Mouse (Mus musculus): ENCODE results near the gene Glipr1l1.
"Not testable (repeated sequence)": the region's sequence is repeated elsewhere in the genome, so short reads cannot be mapped to it uniquely, and the experiment has no call there.

Gene Glipr1l1

DNA sequence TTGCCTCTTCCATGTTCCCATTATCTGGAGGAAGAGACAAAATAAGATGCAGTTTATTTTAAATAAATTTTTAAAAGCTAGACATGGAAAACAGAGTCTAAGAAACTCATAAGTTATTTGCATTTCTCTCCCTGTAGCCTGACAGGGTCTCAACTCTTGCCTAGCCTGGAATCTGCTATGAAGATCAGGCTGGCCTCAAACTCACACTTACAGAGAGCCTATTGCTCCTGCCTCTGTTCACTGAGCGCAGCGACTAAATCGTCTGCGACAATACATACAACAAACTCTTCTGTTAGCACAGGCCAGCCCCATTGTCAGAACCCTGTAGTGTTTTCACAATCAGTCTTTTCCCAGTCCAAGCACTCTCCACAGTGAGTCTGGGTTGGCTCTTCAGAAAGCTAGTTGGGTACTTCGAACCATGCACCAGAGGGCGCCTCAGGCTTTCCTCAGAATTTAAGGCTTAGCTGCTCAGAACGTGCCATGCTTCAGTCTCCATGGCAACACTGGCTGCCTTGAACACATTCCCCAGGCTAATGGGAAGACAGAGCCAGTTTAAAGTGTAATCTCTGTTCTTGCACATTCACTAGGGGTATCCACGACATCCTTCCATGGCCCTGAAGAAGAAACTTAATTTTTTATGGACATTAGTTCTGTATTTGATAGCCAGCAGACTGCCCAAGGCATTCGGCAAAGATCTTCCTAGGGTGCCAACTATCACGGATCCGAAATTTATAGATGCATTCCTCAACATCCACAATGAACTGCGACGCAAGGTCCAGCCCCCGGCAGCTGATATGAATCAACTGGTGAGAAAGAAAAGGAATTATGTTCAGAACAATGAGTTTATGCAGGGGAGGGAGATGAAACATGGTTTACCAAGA is at the start of gene Glipr1l1:
Gene Glipr1l1 (plus strand): TSS at position 488 of the 881 bp plus-strand sequence.
- ATAC-seq (ENCODE audit: insufficient number of reproducible peaks, low FRiP score, low TSS enrichment), result peak; percentile 52; the same call in 1 of the 2 replicates

DNA sequence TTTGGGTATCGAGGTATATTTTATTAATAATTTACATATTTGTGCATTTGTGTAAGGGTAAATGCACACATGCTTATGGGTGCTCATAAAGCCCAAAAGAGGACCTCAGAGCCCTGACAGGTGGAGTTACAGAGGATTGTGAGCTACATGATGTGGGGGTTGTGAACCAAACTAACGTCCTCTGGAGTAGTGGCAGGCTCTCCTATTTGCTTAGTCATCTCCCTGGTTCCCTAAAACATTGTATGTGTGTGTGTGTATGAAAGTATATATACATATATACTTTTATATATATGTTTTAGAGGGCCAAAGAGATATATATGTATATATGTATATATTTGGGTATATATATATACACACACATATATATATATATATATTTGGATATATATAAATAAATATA is 36.4 kb upstream of the Glipr1l1 start:
- no peak for ATAC-seq (ENCODE audit: insufficient number of reproducible peaks, low FRiP score, low TSS enrichment)

- not testable (repeated sequence) for ATAC-seq (ENCODE audit: insufficient number of reproducible peaks, low FRiP score, low TSS enrichment)
These were observed 31.3 kb upstream of the Glipr1l1 start for GRCm38 (mm10) chr10:112028689-112029088.

- ATAC-seq (ENCODE audit: insufficient number of reproducible peaks, low FRiP score, low TSS enrichment), result not testable (repeated sequence)
These were observed 16.5 kb upstream of the Glipr1l1 start for GRCm38 (mm10) chr10:112043523-112043922.

DNA sequence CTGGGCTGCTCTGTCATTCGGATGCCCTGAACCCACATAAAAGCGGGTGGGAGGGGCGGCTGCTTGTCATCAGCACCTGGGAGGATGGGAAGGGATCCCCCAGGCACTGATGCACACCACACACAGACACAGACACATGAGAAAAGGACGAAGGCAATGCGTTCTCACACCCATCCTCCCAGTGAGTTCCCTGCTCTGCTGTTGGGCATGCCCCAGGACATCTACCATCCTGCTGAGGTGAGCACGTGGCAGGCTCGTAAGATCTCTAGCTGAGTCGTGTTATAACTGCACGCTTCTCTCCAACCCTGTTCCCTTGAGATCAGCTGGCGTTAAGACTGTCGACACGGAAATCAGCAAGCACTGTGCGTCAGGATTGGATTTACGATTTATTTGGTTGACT is 15.7 kb upstream of the Glipr1l1 start:
- ATAC-seq (ENCODE audit: insufficient number of reproducible peaks, low FRiP score, low TSS enrichment), result not testable (repeated sequence)

GRCm38 (mm10) chr10:112051220-112051619 is 8.8 kb upstream of the Glipr1l1 start:
- ATAC-seq (ENCODE audit: insufficient number of reproducible peaks, low FRiP score, low TSS enrichment), result no peak

- ATAC-seq (ENCODE audit: insufficient number of reproducible peaks, low FRiP score, low TSS enrichment), result not testable (repeated sequence)
These were observed 8.0 kb upstream of the Glipr1l1 start for GRCm38 (mm10) chr10:112051956-112052355.

DNA sequence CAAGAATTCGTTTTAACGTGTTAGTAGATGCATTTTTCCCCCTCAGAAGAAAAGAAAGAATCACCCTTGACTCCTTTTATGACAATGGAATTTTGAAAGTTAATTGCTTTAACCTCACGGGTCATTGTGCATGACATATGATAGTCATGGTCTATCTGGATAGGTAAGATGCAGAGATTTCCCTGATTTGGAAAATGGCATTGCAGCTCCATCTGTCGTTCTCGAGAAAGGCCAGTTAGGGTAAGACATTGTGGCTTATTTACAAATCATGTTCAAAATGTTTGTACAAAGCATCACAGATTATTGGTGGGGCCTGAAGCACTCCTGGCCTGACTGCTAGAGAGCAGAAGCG is 570 bp downstream of the Glipr1l1 start:
- not testable (repeated sequence) for ATAC-seq (ENCODE audit: insufficient number of reproducible peaks, low FRiP score, low TSS enrichment)

DNA sequence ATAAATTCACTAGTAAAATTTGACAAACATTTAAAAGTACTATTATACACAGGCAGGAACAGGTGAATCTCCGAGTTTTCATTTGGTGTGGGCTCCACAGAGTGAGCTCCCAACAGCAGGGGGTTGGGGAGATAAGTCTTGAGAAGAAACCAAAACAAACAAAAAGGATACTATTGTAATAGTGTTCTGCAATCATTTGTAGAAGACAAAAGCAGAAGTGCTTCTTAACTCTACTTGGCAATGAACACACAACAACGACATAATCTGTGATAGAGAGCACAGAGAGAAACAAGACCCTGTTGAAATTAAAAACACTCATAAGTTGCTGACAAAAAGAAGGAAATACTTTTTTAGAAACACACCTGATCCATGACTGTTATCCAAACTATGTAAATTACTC is 20.1 kb downstream of the Glipr1l1 start:
- ATAC-seq (ENCODE audit: insufficient number of reproducible peaks, low FRiP score, low TSS enrichment), result no peak

GRCm38 (mm10) chr10:112083157-112083556 is 23.2 kb downstream of the Glipr1l1 start, which contains the start of gene Glipr1l2:
Gene Glipr1l2 (plus strand): TSS chr10:112083354.
- ATAC-seq (ENCODE audit: insufficient number of reproducible peaks, low FRiP score, low TSS enrichment), result no peak

- ATAC-seq (ENCODE audit: insufficient number of reproducible peaks, low FRiP score, low TSS enrichment), result 0 out of 2 replicates have a peak, but pooled peaks have one; percentile 10
These were observed 45.8 kb downstream of the Glipr1l1 start for GRCm38 (mm10) chr10:112105785-112106184.

DNA sequence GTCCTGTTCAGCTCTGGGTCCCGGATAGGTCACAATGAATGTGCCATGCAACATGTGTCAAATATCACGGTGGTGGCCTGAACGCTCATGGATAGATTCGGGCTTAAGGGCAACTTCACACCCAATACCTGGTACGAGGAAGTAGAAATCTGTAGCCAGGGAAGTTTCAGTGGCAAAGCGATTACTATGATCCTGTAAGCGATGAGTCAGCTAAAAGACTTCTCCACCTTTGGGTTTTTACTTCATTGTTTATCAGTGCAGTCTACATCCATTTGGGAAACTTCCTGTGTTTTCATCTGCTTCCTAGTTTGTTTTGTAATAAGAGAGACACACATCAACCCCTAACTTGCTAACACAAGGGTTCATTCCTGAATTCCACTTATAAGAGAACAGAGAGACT is 50.4 kb downstream of the Glipr1l1 start:
- no peak for ATAC-seq (ENCODE audit: insufficient number of reproducible peaks, low FRiP score, low TSS enrichment)

GRCm38 (mm10) chr10:112125090-112125489 is 65.1 kb downstream of the Glipr1l1 start:
- not testable (repeated sequence) for ATAC-seq (ENCODE audit: insufficient number of reproducible peaks, low FRiP score, low TSS enrichment)

DNA sequence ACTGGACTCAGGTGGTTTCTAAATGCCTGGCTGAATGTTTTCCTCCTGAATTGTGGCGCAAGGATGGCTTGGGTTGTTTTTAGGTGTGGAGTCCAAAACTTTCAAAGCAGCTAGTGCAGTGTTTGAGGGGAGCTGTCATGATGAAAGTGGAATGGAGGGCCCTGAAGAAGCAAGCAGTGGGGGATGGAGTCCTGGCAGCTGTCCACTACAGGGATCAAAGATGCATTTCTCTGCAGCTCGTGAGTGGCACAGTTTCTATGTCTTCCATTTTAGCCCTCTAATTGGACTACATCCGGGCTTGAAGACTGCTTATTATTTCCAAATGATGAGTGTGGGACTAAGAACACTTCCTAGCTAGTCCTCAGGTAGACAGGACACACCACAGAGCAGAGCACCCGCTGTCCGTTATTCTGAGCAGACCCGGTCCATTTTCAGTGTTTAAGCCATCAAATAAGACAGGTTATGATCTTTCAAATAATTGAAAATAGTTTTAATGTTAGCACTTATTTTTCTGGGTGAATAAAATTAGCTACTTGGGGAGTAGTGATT is 67.8 kb downstream of the Glipr1l1 start:
- not testable (repeated sequence) for ATAC-seq (ENCODE audit: insufficient number of reproducible peaks, low FRiP score, low TSS enrichment)
